Mouse (Mus musculus) forebrain, embryonic 16.5 days (tissue): ENCODE measurements at regions not wholly inside any gene's neighbourhood (a gene's known extent, or its start where the extent isn't known, plus 50 kb on each side); places are given as distances from the start of the nearest gene placed in this dataset.

Source experiments
- ATAC-seq: fragments of 200-750 bp; cut with Nextera tagmentation; 2 replicates; pipeline ENCODE4 v1.8.0; 2017; ENCODE audit warnings: mild to moderate bottlenecking, moderate library complexity
- H3K27ac ChIP-seq: fragments of 300-500 bp; sonication (generic); 2 replicates; pipeline ENCODE4 v1.5.1; 2014; ENCODE audit warnings: low read length, control low read depth
- H3K27me3 ChIP-seq: fragments of 300-500 bp; sonication (generic); replicated peaks from 2 replicates; pipeline ENCODE4 v1.6.1; 2014; ENCODE audit warnings: low read length; ENCODE audit not compliant: control insufficient read depth, insufficient read depth
- H3K36me3 ChIP-seq: fragments of 300-500 bp; sonication (generic); 2 replicates; pipeline ENCODE4 v1.6.1; 2014; ENCODE audit not compliant: control insufficient read depth, insufficient read depth
- H3K4me1 ChIP-seq: fragments of 300-500 bp; sonication (generic); replicated peaks from 2 replicates; pipeline ENCODE4 v1.6.1; 2014; ENCODE audit warnings: low read length; ENCODE audit not compliant: control insufficient read depth, insufficient read depth
- H3K4me2 ChIP-seq: fragments of 300-500 bp; sonication (generic); 2 replicates; pipeline ENCODE4 v1.6.1; 2014; ENCODE audit warnings: mild to moderate bottlenecking, low read length, control low read depth
- H3K4me3 ChIP-seq: fragments of 300-500 bp; sonication (generic); replicated peaks from 2 replicates; pipeline ENCODE4 v1.5.1; 2014; ENCODE audit warnings: mild to moderate bottlenecking, low read length, control low read depth
- H3K9ac ChIP-seq: fragments of 300-500 bp; sonication (generic); replicated peaks from 2 replicates; pipeline ENCODE4 v1.6.1; 2014; ENCODE audit warnings: low read depth, low read length, control low read depth
- H3K9me3 ChIP-seq: fragments of 300-500 bp; sonication (generic); 2 replicates; pipeline ENCODE4 v1.6.1; 2016; ENCODE audit warnings: low read length; ENCODE audit not compliant: control insufficient read depth
- WGBS: fragments of 180-500 bp; shearing (Covaris S2); extraction: QIAGEN DNeasy Blood & Tissue Kit; methylation state at CpG from one replicate; pipeline ENCODE4 v1.1.7; 2014; 5-methylcytosine and 5-hydroxymethylcytosine counted together

- Histone ChIP-seq H3K27me3 (no peaks in the 10 kb centered on the region), H3K4me1 (0 out of 2 replicates have a peak, but pooled peaks cover 3% of the 10 kb centered on the region), H3K36me3 (no peaks in the 10 kb centered on the region), H3K4me2 (no peak overlapping the region), H3K27ac (no peak overlapping the region), H3K9me3 (no peaks in the 10 kb centered on the region), H3K4me3 (no peak overlapping the region), H3K9ac (no peak overlapping the region)
- 54% methylated on average over 11 of the region's 11 CpGs for WGBS
- no peak for ATAC-seq
Measured at GRCm38 (mm10) chr9:50038231-50038630, 239.5 kb upstream of the Ncam1 start.

- no peaks in the 10 kb centered on the region for H3K27me3 ChIP-seq
- no peak; the same call in 1 of the 2 replicates for ATAC-seq
Measured at GRCm38 (mm10) chr9:50032322-50033158, 233.8 kb upstream of the Ncam1 start.

GRCm38 (mm10) chr9:50031318-50031717 is 232.6 kb upstream of the Ncam1 start:
- no peaks in the 10 kb centered on the region for H3K9me3 ChIP-seq
- H3K27me3 ChIP-seq: no peaks in the 10 kb centered on the region
- no peak overlapping the region for H3K4me2 ChIP-seq
- H3K4me1 ChIP-seq: peaks cover 9% of the 10 kb centered on the region; the same call in 1 of the 2 replicates
- no peaks in the 10 kb centered on the region for H3K36me3 ChIP-seq
- no peak overlapping the region for H3K27ac ChIP-seq
- ATAC-seq: no peak
- WGBS: 24% methylated on average over 2 of the region's 2 CpGs
- H3K4me3 ChIP-seq: no peak overlapping the region
- H3K9ac ChIP-seq: no peak overlapping the region

More at GRCm38 (mm10) chr9:50032322-50033158, 233.8 kb upstream of the Ncam1 start:
- no peak overlapping the region for H3K4me2 ChIP-seq
- H3K4me3 ChIP-seq: no peak overlapping the region
- peaks cover 9% of the 10 kb centered on the region; the same call in 1 of the 2 replicates for H3K4me1 ChIP-seq
- H3K9me3 ChIP-seq: no peaks in the 10 kb centered on the region
- H3K9ac ChIP-seq: no peak overlapping the region
- H3K36me3 ChIP-seq: no peaks in the 10 kb centered on the region
- H3K27ac ChIP-seq: no peak overlapping the region
- WGBS: 64% methylated on average over 9 of the region's 9 CpGs

- 61% methylated on average over 3 of the region's 3 CpGs for WGBS
- H3K4me1 ChIP-seq: peaks cover 9% of the 10 kb centered on the region; the same call in 1 of the 2 replicates
- H3K9ac ChIP-seq: no peak overlapping the region
- no peaks in the 10 kb centered on the region for H3K9me3 ChIP-seq
- no peaks in the 10 kb centered on the region for H3K27me3 ChIP-seq
- no peak overlapping the region for H3K4me3 ChIP-seq
- H3K4me2 ChIP-seq: no peak overlapping the region
- no peak overlapping the region for H3K27ac ChIP-seq
- H3K36me3 ChIP-seq: no peaks in the 10 kb centered on the region
- no peak for ATAC-seq
Measured at GRCm38 (mm10) chr9:50029030-50029429, 230.3 kb upstream of the Ncam1 start.

GRCm38 (mm10) chr9:50028573-50028972 is 229.8 kb upstream of the Ncam1 start:
- Histone ChIP-seq H3K36me3 (no peaks in the 10 kb centered on the region), H3K4me3 (no peak overlapping the region), H3K9ac (no peak overlapping the region), H3K27me3 (no peaks in the 10 kb centered on the region), H3K9me3 (no peaks in the 10 kb centered on the region), H3K4me2 (no peak overlapping the region), H3K4me1 (peaks cover 9% of the 10 kb centered on the region; the same call in 1 of the 2 replicates), H3K27ac (no peak overlapping the region)
- 80% methylated on average over 2 of the region's 2 CpGs for WGBS
- peak; percentile 66 for ATAC-seq

- no peak overlapping the region for H3K9ac ChIP-seq
- WGBS: 95% methylated on average over 6 of the region's 6 CpGs
- no peaks in the 10 kb centered on the region for H3K4me1 ChIP-seq
- no peak overlapping the region for H3K27ac ChIP-seq
- no peaks in the 10 kb centered on the region for H3K27me3 ChIP-seq
- no peak overlapping the region for H3K4me3 ChIP-seq
- no peaks in the 10 kb centered on the region for H3K36me3 ChIP-seq
- H3K4me2 ChIP-seq: no peak overlapping the region
- ATAC-seq: no peak
- no peaks in the 10 kb centered on the region for H3K9me3 ChIP-seq
Measured at GRCm38 (mm10) chr9:50024820-50025219, 226.1 kb upstream of the Ncam1 start.

- H3K4me1 ChIP-seq: no peaks in the 10 kb centered on the region
- no peak for ATAC-seq
- H3K27me3 ChIP-seq: no peaks in the 10 kb centered on the region
- no peak overlapping the region for H3K27ac ChIP-seq
- H3K36me3 ChIP-seq: no peaks in the 10 kb centered on the region
- H3K9ac ChIP-seq: no peak overlapping the region
- no peak overlapping the region for H3K4me3 ChIP-seq
- no peak overlapping the region for H3K4me2 ChIP-seq
- WGBS: 92% methylated on average over 4 of the region's 4 CpGs
- H3K9me3 ChIP-seq: no peaks in the 10 kb centered on the region
Measured at GRCm38 (mm10) chr9:50013602-50014001, 214.9 kb upstream of the Ncam1 start.

GRCm38 (mm10) chr9:50005757-50006576 is 207.2 kb upstream of the Ncam1 start:
- 0 out of 2 replicates have a peak, but pooled peaks have one; percentile 18 for ATAC-seq
- 51% methylated on average over 8 of the region's 8 CpGs for WGBS
- H3K9me3 ChIP-seq: no peaks in the 10 kb centered on the region

GRCm38 (mm10) chr9:50002695-50003094 is 204.0 kb upstream of the Ncam1 start:
- no peak for ATAC-seq

More at GRCm38 (mm10) chr9:50005757-50006576, 207.2 kb upstream of the Ncam1 start:
- H3K9ac ChIP-seq: no peak overlapping the region
- H3K27ac ChIP-seq: no peak overlapping the region
- no peaks in the 10 kb centered on the region for H3K36me3 ChIP-seq
- H3K4me1 ChIP-seq: no peaks in the 10 kb centered on the region
- H3K27me3 ChIP-seq: no peaks in the 10 kb centered on the region
- H3K4me2 ChIP-seq: no peak overlapping the region
- H3K4me3 ChIP-seq: no peak overlapping the region

More at GRCm38 (mm10) chr9:50002695-50003094, 204.0 kb upstream of the Ncam1 start:
- H3K4me2 ChIP-seq: no peak overlapping the region
- no peaks in the 10 kb centered on the region for H3K36me3 ChIP-seq
- H3K27me3 ChIP-seq: no peaks in the 10 kb centered on the region
- 69% methylated on average over 6 of the region's 6 CpGs for whole genome bisulfite sequencing
- H3K9ac ChIP-seq: no peak overlapping the region
- H3K4me1 ChIP-seq: peaks cover 3% of the 10 kb centered on the region; the same call in 1 of the 2 replicates
- no peaks in the 10 kb centered on the region for H3K9me3 ChIP-seq
- no peak overlapping the region for H3K4me3 ChIP-seq
- no peak overlapping the region for H3K27ac ChIP-seq
